Mouse (Mus musculus): ENCODE measurements at regions not wholly inside any gene's neighbourhood (a gene's known extent, or its start where the extent isn't known, plus 50 kb on each side); places are given as distances from the start of the nearest gene placed in this dataset.
"Not testable (repeated sequence)": the region's sequence is repeated elsewhere in the genome, so short reads cannot be mapped to it uniquely, and the experiment has no call there.

GRCm38 (mm10) chr5:3141841-3142240 lies 199.4 kb upstream of the Cdk6 start:
- DNase-seq (ENCODE audit: low spot score), result not testable (repeated sequence)

- peak; percentile 8 for DNase-seq (ENCODE audit: low spot score)
These were observed 194.6 kb upstream of the Cdk6 start for GRCm38 (mm10) chr5:3146544-3147295.

- DNase-seq (ENCODE audit: low spot score), result not testable (repeated sequence)
These were observed 191.4 kb upstream of the Cdk6 start for GRCm38 (mm10) chr5:3149886-3150285.

GRCm38 (mm10) chr5:3150766-3151165 lies 190.5 kb upstream of the Cdk6 start:
- DNase-seq (ENCODE audit: low spot score), result not testable (repeated sequence)

GRCm38 (mm10) chr5:3151534-3152148 lies 189.6 kb upstream of the Cdk6 start:
- DNase-seq (ENCODE audit: low spot score), result not testable (repeated sequence)

GRCm38 (mm10) chr5:3152149-3152865 lies 189.0 kb upstream of the Cdk6 start:
- peak; percentile 28 for DNase-seq (ENCODE audit: low spot score)

GRCm38 (mm10) chr5:3165511-3165910 lies 175.8 kb upstream of the Cdk6 start:
- DNase-seq (ENCODE audit: low spot score), result not testable (repeated sequence)

- not testable (repeated sequence) for DNase-seq (ENCODE audit: low spot score)
These were observed 174.8 kb upstream of the Cdk6 start for GRCm38 (mm10) chr5:3166496-3166895.

GRCm38 (mm10) chr5:3193592-3193991 lies 147.7 kb upstream of the Cdk6 start:
- not testable (repeated sequence) for DNase-seq (ENCODE audit: low spot score)

GRCm38 (mm10) chr5:3197952-3198841 lies 143.1 kb upstream of the Cdk6 start:
- peak; percentile 5 for DNase-seq (ENCODE audit: low spot score)

GRCm38 (mm10) chr5:3198869-3199550 lies 142.3 kb upstream of the Cdk6 start:
- DNase-seq (ENCODE audit: low spot score), result not testable (repeated sequence)

GRCm38 (mm10) chr5:3206160-3206559 lies 135.1 kb upstream of the Cdk6 start:
- not testable (repeated sequence) for DNase-seq (ENCODE audit: low spot score)

GRCm38 (mm10) chr5:3208293-3208692 lies 133.0 kb upstream of the Cdk6 start:
- DNase-seq (ENCODE audit: low spot score), result not testable (repeated sequence)

- DNase-seq (ENCODE audit: low spot score), result no peak
These were observed 130.0 kb upstream of the Cdk6 start for GRCm38 (mm10) chr5:3211284-3211683.

- no peak for DNase-seq (ENCODE audit: low spot score)
These were observed 125.2 kb upstream of the Cdk6 start for GRCm38 (mm10) chr5:3216053-3216452.

GRCm38 (mm10) chr5:3219230-3219629 lies 122.1 kb upstream of the Cdk6 start:
- no peak for DNase-seq (ENCODE audit: low spot score)

GRCm38 (mm10) chr5:3219770-3220169 lies 121.5 kb upstream of the Cdk6 start:
- DNase-seq (ENCODE audit: low spot score), result no peak

GRCm38 (mm10) chr5:3223819-3224218 lies 117.5 kb upstream of the Cdk6 start:
- DNase-seq (ENCODE audit: low spot score), result peak; percentile 12

- DNase-seq (ENCODE audit: low spot score), result not testable (repeated sequence)
These were observed 116.8 kb upstream of the Cdk6 start for GRCm38 (mm10) chr5:3224392-3225054.

- not testable (repeated sequence) for DNase-seq (ENCODE audit: low spot score)
These were observed 115.9 kb upstream of the Cdk6 start for GRCm38 (mm10) chr5:3225358-3225757.

- DNase-seq (ENCODE audit: low spot score), result not testable (repeated sequence)
These were observed 97.2 kb upstream of the Cdk6 start for GRCm38 (mm10) chr5:3244067-3244466.
